Mouse (Mus musculus) liver, postnatal 0 days (tissue): ENCODE data around the gene Slc6a9. TPM values are rescaled to one million over a fixed set of nuclear protein-coding genes. Genes with fewer than 3 reads are reported as not detected.

Experiments
- ATAC-seq: fragments of 200-750 bp; cut with Nextera tagmentation; 2 replicates; pipeline ENCODE4 v1.8.0; 2017; ENCODE audit warnings: mild to moderate bottlenecking, moderate library complexity
- DNase-seq: peaks from one replicate; pipeline ENCODE4 v3.0.0-alpha.2; 2016
- H3K27ac ChIP-seq: fragments of 300-500 bp; sonication (generic); 2 replicates; pipeline ENCODE4 v1.5.1; 2014; ENCODE audit warnings: antibody characterized with exemption, moderate library complexity, mild to moderate bottlenecking, low read depth
- H3K27me3 ChIP-seq: fragments of 300-500 bp; sonication (generic); 2 replicates; pipeline ENCODE4 v1.6.1; 2014; ENCODE audit warnings: low read length, control low read depth, mixed read lengths; ENCODE audit not compliant: insufficient read depth
- H3K36me3 ChIP-seq: fragments of 300-500 bp; sonication (generic); replicated peaks from 2 replicates; pipeline ENCODE4 v1.6.1; 2014; ENCODE audit warnings: mild to moderate bottlenecking, control low read depth, low read length, moderate library complexity, mixed read lengths; ENCODE audit not compliant: insufficient read depth
- H3K4me1 ChIP-seq: fragments of 300-500 bp; sonication (generic); 2 replicates; pipeline ENCODE4 v1.6.1; 2014; ENCODE audit warnings: antibody characterized with exemption, mild to moderate bottlenecking, control low read depth; ENCODE audit not compliant: insufficient read depth
- H3K4me2 ChIP-seq: fragments of 300-500 bp; sonication (generic); 2 replicates; pipeline ENCODE4 v1.6.1; 2014; ENCODE audit warnings: low read depth, mild to moderate bottlenecking, low read length, moderate library complexity, mixed read lengths
- H3K4me3 ChIP-seq: fragments of 300-500 bp; sonication (generic); 2 replicates; pipeline ENCODE4 v1.5.1; 2014; ENCODE audit warnings: low read depth, low read length
- H3K9ac ChIP-seq: fragments of 300-500 bp; sonication (generic); replicated peaks from 2 replicates; pipeline ENCODE4 v1.6.1; 2014; ENCODE audit warnings: mild to moderate bottlenecking, moderate library complexity
- H3K9me3 ChIP-seq: fragments of 300-500 bp; sonication (generic); 2 replicates; pipeline ENCODE4 v1.6.1; 2016; ENCODE audit warnings: mild to moderate bottlenecking, control low read depth, low read length, mixed read lengths
- CTCF ChIP-seq: sonication (generic); IDR thresholded peaks from 2 replicates; pipeline ENCODE4 v1.5.1; 2016; ENCODE audit warnings: antibody characterized with exemption, low read depth
- EP300 ChIP-seq: IDR thresholded peaks from 2 replicates; pipeline ENCODE4 v1.6.1; 2016; ENCODE audit warnings: antibody characterized with exemption, low read depth, mild to moderate bottlenecking
- WGBS: fragments of 180-500 bp; shearing (Covaris S2); extraction: QIAGEN DNeasy Blood & Tissue Kit; methylation state at CpG from one replicate; pipeline ENCODE4 v1.1.7; 2014; ENCODE audit not compliant: insufficient replicate concordance; 5-methylcytosine and 5-hydroxymethylcytosine counted together
- polyA plus RNA-seq: library from polyadenylated mRNA; unstranded; fragments of >200 nt; fragmentation: Nextera tagmentation; extraction: Ambion mirVana; gene quantifications from 2 replicates; pipeline ENCODE4 v1.2.1, GENCODE M21; 2015

The Slc6a9 gene
- polyA plus RNA-seq, 1 experiment from 2014 or later, result 19.5 TPM

DNA sequence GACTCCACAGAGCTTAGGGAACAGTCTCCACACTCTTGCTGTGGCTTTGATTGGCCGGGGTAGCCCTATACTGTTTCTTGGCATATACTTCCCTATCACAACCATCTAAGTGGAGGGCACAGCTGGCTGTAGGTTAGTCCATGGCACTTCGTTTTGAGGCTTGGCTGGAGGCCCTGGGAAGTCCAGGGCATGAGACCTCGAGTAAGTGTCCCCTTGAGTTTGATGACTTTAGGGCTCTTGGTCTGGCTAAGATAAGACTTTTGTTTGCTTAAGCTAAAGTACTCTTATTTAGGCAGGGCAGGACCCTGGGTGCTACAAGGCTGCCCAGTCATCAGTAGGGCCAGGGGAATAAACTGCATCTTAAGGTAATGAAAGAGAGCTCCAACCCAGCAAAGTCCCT lies 63.8 kb downstream of the Slc6a9 start:
- Histone ChIP-seq H3K27me3 (no peaks in the 10 kb centered on the region), H3K9ac (no peak overlapping the region), H3K36me3 (peaks cover 43% of the 10 kb centered on the region), H3K4me1 (no peaks in the 10 kb centered on the region), H3K4me2 (no peak overlapping the region), H3K9me3 (no peaks in the 10 kb centered on the region), H3K4me3 (no peak overlapping the region), H3K27ac (no peak overlapping the region)
- DNase-seq, result no peak
- WGBS, result 66% methylated on average over 3 of the region's 3 CpGs
- ATAC-seq, result no peak
- TF ChIP-seq CTCF (no peak), EP300 (no peak)

DNA sequence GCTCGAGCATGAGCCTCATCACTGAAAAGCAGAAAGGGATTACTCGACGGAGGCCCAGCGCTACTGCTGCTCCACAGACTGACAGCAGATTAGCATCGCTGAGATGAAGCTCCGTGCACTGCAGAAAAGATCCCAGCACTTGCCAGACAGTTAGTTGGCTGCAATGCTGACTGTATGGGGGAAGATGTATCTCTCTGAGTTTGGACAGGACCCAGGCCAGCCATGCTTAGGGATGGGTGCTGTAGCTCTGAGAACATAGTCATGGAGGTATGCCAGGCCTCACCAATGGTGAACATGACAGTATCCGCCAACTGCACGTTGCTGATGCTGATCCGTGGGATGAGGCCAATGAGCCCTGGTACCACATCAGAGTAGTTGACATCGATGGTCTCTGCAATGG lies 69.8 kb downstream of the Slc6a9 start:
- H3K9ac ChIP-seq, result no peak overlapping the region
- no peak overlapping the region for H3K27ac ChIP-seq
- DNase-seq, result no peak
- H3K27me3 ChIP-seq, result no peaks in the 10 kb centered on the region
- H3K4me3 ChIP-seq, result no peak overlapping the region
- 87% methylated on average over 10 of the region's 10 CpGs for WGBS
- H3K4me2 ChIP-seq, result no peak overlapping the region
- H3K36me3 ChIP-seq, result peaks cover 54% of the 10 kb centered on the region
- no peaks in the 10 kb centered on the region for H3K9me3 ChIP-seq
- ATAC-seq, result no peak
- TF ChIP-seq EP300 (no peak), CTCF (no peak)
- H3K4me1 ChIP-seq, result no peaks in the 10 kb centered on the region

DNA sequence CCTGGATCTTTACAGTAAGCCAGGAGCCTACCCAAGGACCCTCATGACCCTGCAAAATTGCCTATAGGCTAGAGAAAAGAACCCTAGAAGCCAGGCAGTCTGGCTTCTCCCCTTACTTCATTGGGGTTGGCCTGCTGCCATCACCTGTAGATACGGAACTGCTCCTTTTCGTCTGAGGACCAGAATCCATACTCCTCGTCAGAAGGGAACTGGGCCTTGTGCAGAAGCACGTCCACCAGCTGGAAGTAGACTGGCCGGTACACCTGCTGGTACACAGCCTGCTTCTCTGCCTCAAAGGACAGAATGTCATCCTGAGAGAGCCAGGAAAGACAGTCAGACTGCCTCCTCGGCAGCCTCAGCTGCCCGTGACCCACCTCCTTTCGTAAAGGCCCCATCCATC lies 70.5 kb downstream of the Slc6a9 start:
- TF ChIP-seq EP300 (no peak), CTCF (no peak)
- Histone ChIP-seq H3K9me3 (no peaks in the 10 kb centered on the region), H3K9ac (no peak overlapping the region), H3K4me3 (no peak overlapping the region), H3K27ac (no peak overlapping the region), H3K4me1 (no peaks in the 10 kb centered on the region), H3K36me3 (peaks cover 48% of the 10 kb centered on the region), H3K4me2 (no peak overlapping the region), H3K27me3 (no peaks in the 10 kb centered on the region)
- no peak for ATAC-seq
- 87% methylated on average over 8 of the region's 8 CpGs for WGBS
- no peak for DNase-seq

DNA sequence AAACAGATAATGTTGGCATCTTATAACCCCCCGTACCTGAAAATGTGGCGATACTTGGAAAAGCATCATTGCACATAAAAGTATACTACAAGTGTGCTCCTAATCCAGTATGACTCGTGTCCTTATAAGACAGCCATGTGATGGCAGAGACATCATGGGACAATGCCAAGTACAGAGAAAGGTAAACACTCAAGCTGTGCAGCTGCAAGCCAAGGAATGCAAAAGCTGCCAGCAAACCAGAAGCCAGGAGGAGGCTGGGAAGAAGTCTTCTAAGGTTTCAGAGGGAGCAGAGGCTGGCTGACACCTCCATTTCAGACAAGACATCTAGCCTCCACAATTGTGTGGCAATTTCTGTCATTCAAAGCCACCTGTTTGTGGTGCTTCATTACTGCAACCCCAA lies 71.9 kb downstream of the Slc6a9 start:
- H3K27ac ChIP-seq, result no peak overlapping the region
- WGBS, result 82% methylated on average over 3 of the region's 3 CpGs
- no peaks in the 10 kb centered on the region for H3K4me1 ChIP-seq
- H3K9me3 ChIP-seq, result no peaks in the 10 kb centered on the region
- H3K27me3 ChIP-seq, result no peaks in the 10 kb centered on the region
- H3K4me3 ChIP-seq, result no peak overlapping the region
- no peak for DNase-seq
- ATAC-seq, result no peak
- no peak overlapping the region for H3K4me2 ChIP-seq
- H3K36me3 ChIP-seq, result peaks cover 39% of the 10 kb centered on the region
- no peak for TF ChIP-seq CTCF
- TF ChIP-seq EP300, result no peak
- no peak overlapping the region for H3K9ac ChIP-seq

DNA sequence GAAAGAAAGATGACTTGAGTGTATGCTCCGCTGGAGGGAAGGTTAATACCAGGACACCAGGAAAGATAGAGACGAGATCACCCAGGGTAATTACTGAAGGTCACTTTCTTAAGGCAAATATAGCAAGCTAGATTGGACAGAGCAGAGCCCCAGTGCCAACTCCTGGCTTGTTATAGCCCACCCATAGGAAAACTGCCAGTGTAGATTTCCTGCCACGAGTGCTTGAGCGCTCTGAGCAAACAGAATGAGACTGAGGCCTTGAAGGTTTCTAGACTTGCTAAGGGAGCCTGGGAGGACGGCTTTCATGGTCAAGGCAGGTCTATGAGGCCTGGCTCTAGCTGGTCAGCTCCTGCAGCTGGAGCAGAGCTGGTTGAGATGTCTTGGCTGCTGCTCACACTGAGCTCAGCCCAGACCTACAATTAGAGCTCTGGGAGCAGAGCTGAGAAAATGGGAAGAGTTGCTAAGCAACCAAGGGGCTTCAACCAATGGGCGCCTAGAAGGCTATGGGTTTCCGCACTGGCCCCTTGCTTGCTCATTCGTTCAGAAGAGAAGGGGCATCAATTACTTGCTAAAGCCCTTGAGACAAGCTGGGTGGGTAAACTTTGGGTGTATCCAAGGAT lies 74.6 kb downstream of the Slc6a9 start:
- Histone ChIP-seq H3K4me1 (peaks cover 10% of the 10 kb centered on the region), H3K27ac (no peak overlapping the region)
- TF ChIP-seq CTCF (no peak), EP300 (no peak)

DNA sequence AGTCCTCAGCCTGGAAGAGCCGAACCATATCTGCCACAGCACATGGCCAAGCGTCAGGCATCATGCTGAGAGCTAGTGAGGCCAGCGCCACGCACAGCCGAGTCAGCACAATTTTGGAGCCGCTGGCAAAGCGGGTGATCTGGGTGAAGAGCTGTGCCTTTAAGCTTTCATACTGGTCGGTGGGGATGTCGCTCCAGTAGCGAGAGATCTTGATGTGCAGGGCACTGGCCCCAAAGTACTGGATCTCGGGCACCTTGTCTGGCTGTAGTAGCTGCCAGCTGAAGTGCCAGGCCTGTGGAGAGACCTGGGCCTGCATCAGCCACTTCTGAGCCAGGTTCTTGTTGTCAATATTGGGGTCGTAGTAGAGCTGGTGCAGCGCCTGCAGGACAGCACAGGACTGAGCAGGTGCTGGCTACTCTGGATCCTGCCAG lies 77.8 kb downstream of the Slc6a9 start:
- Histone ChIP-seq H3K4me1 (peaks cover 28% of the 10 kb centered on the region), H3K4me2 (no peak overlapping the region), H3K27ac (no peak overlapping the region), H3K27me3 (no peaks in the 10 kb centered on the region), H3K9me3 (no peaks in the 10 kb centered on the region), H3K36me3 (peaks cover 4% of the 10 kb centered on the region), H3K9ac (no peak overlapping the region), H3K4me3 (no peak overlapping the region)
- DNase-seq (no peak), ATAC-seq (no peak)
- 92% methylated on average over 13 of the region's 13 CpGs for WGBS
- TF ChIP-seq EP300, result no peak
- TF ChIP-seq CTCF, result no peak

More for the DNA sequence above, 74.6 kb downstream of the Slc6a9 start:
- Histone ChIP-seq H3K4me3 (no peak overlapping the region), H3K4me2 (no peak overlapping the region), H3K27me3 (no peaks in the 10 kb centered on the region), H3K36me3 (peaks cover 14% of the 10 kb centered on the region), H3K9me3 (no peaks in the 10 kb centered on the region), H3K9ac (no peak overlapping the region)
- no peak for DNase-seq
- WGBS, result 82% methylated on average over 8 of the region's 8 CpGs
- no peak for ATAC-seq
